Mouse (Mus musculus) neural tube, embryonic 12.5 days (tissue): ENCODE data around the gene Zranb2. TPM values are rescaled to one million over a fixed set of nuclear protein-coding genes. Genes with fewer than 3 reads are reported as not detected.
A peak's percentile ranks its signal among the peaks of the same experiment; 100 is the strongest.

Experiments
- ATAC-seq: fragments of 200-750 bp; cut with Nextera tagmentation; 2 replicates; pipeline ENCODE4 v1.8.0; 2017; ENCODE audit warnings: low read depth, mild to moderate bottlenecking, moderate TSS enrichment, moderate library complexity; ENCODE audit not compliant: low FRiP score
- H3K27ac ChIP-seq: fragments of 300-500 bp; sonication (generic); 2 replicates; pipeline ENCODE4 v1.5.1; 2016
- H3K27me3 ChIP-seq: fragments of 300-500 bp; sonication (generic); replicated peaks from 2 replicates; pipeline ENCODE4 v1.6.1; 2016; ENCODE audit warnings: mild to moderate bottlenecking
- H3K36me3 ChIP-seq: fragments of 300-500 bp; sonication (generic); 2 replicates; pipeline ENCODE4 v1.6.1; 2016; ENCODE audit warnings: mild to moderate bottlenecking
- H3K4me1 ChIP-seq: fragments of 300-500 bp; sonication (generic); 2 replicates; pipeline ENCODE4 v1.6.1; 2016
- H3K4me2 ChIP-seq: fragments of 300-500 bp; sonication (generic); replicated peaks from 2 replicates; pipeline ENCODE4 v1.6.1; 2016; ENCODE audit warnings: mild to moderate bottlenecking
- H3K4me3 ChIP-seq: fragments of 300-500 bp; sonication (generic); 2 replicates; pipeline ENCODE4 v1.5.1; 2016
- H3K9ac ChIP-seq: fragments of 300-500 bp; sonication (generic); 2 replicates; pipeline ENCODE4 v1.6.1; 2016; ENCODE audit warnings: mild to moderate bottlenecking
- H3K9me3 ChIP-seq: fragments of 300-500 bp; sonication (generic); 2 replicates; pipeline ENCODE4 v1.6.1; 2016; ENCODE audit warnings: mild to moderate bottlenecking
- WGBS: fragments of 180-500 bp; shearing (Covaris S2); methylation state at CpG from one replicate; pipeline ENCODE4 v1.1.7; 2016; 5-methylcytosine and 5-hydroxymethylcytosine counted together
- microRNA counts: library from miRNA; unstranded; fragments of <30 nt; microRNA quantifications from one replicate; lab custom pipeline; 2017
- microRNA-seq: library from miRNA; unstranded; fragments of <30 nt; microRNA quantifications from one replicate; pipeline ENCODE4, GENCODE M21; 2017
- polyA plus RNA-seq: library from polyadenylated mRNA; unstranded; fragments of >200 nt; fragmentation: Nextera tagmentation; extraction: Ambion mirVana; gene quantifications from 2 replicates; pipeline ENCODE4 v1.2.1, GENCODE M21; 2016

The Zranb2 gene
- polyA plus RNA-seq, 1 experiment from 2014 or later, result 129 TPM

DNA sequence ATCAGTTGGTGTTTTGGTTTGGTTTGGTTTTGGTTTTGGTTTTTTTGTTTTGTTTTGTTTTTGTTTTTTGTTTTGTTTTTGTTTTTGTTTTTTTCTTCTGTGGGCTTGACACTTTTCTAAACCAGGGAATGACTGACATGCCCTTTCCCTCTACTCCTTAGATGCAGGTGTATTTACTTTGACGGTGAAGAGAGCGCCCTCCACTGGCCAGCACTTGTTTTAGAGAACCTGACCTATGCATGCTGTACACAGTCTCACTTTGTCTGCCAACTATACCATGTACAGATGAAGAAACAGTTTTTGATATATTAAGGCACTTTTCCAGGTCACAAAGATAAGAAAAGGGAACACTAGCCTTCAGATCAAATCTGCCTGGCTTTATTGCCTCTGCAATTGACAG lies 47.8 kb downstream of the Zranb2 start:
- H3K36me3 ChIP-seq, result no peaks in the 10 kb centered on the region
- H3K9me3 ChIP-seq, result no peaks in the 10 kb centered on the region
- H3K9ac ChIP-seq, result no peak overlapping the region
- H3K4me2 ChIP-seq, result no peak overlapping the region
- ATAC-seq, result no peak
- no peaks in the 10 kb centered on the region for H3K27me3 ChIP-seq
- H3K4me1 ChIP-seq, result 0 out of 2 replicates have a peak, but pooled peaks cover 2% of the 10 kb centered on the region
- H3K4me3 ChIP-seq, result no peak overlapping the region
- WGBS, result 22% methylated on average over 2 of the region's 2 CpGs
- no peak overlapping the region for H3K27ac ChIP-seq

DNA sequence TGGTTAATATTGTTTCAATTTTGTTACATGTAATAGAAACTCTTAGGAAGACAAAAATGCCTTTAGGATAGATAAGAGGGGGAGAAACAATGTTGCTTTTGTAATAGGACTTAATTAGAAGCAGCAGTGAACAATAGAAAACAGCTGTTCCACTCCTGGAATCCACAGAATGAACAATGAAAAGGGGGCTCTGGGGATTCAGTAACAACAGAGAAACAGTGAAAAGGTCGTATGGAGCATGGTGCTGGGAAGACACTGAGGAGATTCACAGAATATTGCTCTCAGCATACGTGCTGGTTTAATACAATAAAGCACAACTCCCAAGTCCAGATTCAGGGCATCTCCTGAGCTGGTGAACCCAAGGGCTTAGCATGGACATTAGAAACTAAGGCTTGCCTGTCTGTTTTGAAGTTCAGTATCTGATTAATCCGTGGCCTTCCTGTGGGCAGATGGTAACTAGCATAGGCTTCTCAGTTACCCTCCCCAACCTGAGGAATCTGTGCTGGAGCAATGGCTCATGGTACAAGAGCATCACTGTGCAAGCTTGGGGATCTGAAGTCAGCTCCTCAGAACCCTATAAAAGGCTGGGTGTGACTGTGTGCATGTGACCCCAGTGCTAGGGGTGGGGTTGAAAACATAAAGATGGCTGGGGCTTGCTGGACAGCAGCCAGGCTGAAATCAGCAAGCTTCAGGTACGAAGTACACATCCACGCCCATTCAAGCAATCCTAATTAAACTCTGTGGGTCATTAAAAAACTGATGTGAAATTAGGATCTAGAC lies 48.9 kb downstream of the Zranb2 start:
- Histone ChIP-seq H3K4me1 (0 out of 2 replicates have a peak, but pooled peaks cover 2% of the 10 kb centered on the region), H3K4me2 (no peak overlapping the region), H3K9ac (no peak overlapping the region), H3K27me3 (no peaks in the 10 kb centered on the region), H3K9me3 (no peaks in the 10 kb centered on the region), H3K36me3 (no peaks in the 10 kb centered on the region), H3K27ac (no peak overlapping the region), H3K4me3 (no peak overlapping the region)
- no peak for ATAC-seq
- 51% methylated on average over 5 of the region's 5 CpGs for WGBS

DNA sequence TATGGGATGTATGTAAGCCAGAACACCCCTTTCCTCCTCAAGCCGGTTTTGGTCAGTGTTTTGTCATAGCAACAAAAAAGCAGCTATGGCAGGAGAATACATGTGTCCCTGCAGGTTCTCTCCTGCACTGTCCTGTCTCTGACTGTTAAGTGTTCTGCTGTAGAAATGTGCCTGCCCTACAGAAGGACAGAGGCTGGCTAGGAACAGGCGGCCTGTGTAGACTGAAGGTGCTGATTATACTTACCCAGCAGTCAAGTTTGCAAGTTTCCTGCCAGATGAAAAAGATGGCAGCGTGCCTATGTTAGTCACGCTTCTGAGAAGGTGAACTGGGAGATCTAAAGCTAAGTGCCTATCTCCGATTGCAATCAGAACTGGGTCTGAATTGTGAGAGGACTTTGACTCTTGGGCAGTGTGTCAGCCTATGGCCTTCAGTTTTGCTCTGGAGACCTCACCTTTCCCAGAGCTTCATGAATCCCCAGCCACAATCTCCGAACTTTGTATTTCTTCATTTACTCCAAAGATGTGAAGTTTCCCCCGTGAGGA lies 63.9 kb downstream of the Zranb2 start:
- Histone ChIP-seq H3K36me3 (no peaks in the 10 kb centered on the region), H3K27ac (no peak overlapping the region), H3K4me1 (no peaks in the 10 kb centered on the region), H3K9ac (no peak overlapping the region), H3K27me3 (no peaks in the 10 kb centered on the region), H3K9me3 (no peaks in the 10 kb centered on the region), H3K4me3 (no peak overlapping the region), H3K4me2 (no peak overlapping the region)
- WGBS, result 83% methylated on average over 7 of the region's 7 CpGs
- ATAC-seq, result no peak

MicroRNAs within 50 kb of the gene (microRNA counts, 519-probe panel; counts per million panel counts)
- 342 counts per million, percentile 67 among the panel's probes with 10 or more counts for microRNA mmu-miR-186 (lab: Ali Mortazavi, UCI)

Small RNA genes within 50 kb of the gene (microRNA-seq; reads per million reads assigned to microRNA genes)
- gene Mir186, result 401 reads per million, percentile 69 among the genes with 10 or more reads in this experiment

Other genes with a start within 250 kb of the Zranb2 start
- gene Ptger3, start 32.7 kb downstream of the Zranb2 start, polyA plus RNA-seq, result 2.8 and 2.9 TPM in 2 replicates